Mouse (Mus musculus) fat pad, adult 2 months (tissue): Measurements from ENCODE around the gene Lad1.

Source experiments
- DNase-seq: peaks from one replicate; pipeline ENCODE4 v3.0.0-alpha.2; 2011; ENCODE audit warnings: low read depth, low spot score; ENCODE audit errors: extremely low read depth

The Lad1 gene

GRCm38 (mm10) chr1:135840675-135841395 is 22.4 kb downstream of the Lad1 start:
- no peak for DNase-seq

GRCm38 (mm10) chr1:135843519-135844262 is 25.3 kb downstream of the Lad1 start:
- no peak for DNase-seq

- DNase-seq, result no peak
These were observed 26.1 kb downstream of the Lad1 start for GRCm38 (mm10) chr1:135844481-135844880.

GRCm38 (mm10) chr1:135846632-135847031 is 28.2 kb downstream of the Lad1 start:
- DNase-seq, result no peak

- no peak for DNase-seq
These were observed 28.8 kb downstream of the Lad1 start for GRCm38 (mm10) chr1:135847139-135847562.

GRCm38 (mm10) chr1:135847611-135848351 is 29.4 kb downstream of the Lad1 start:
- no peak for DNase-seq

GRCm38 (mm10) chr1:135850722-135851512 is 32.5 kb downstream of the Lad1 start:
- DNase-seq, result no peak

GRCm38 (mm10) chr1:135852044-135852756 is 33.8 kb downstream of the Lad1 start:
- DNase-seq, result no peak

GRCm38 (mm10) chr1:135853200-135853599 is 34.8 kb downstream of the Lad1 start:
- DNase-seq, result no peak

GRCm38 (mm10) chr1:135854591-135855343 is 36.4 kb downstream of the Lad1 start:
- DNase-seq, result no peak

- DNase-seq, result no peak
These were observed 36.9 kb downstream of the Lad1 start for GRCm38 (mm10) chr1:135855344-135855687.

- no peak for DNase-seq
These were observed 37.7 kb downstream of the Lad1 start for GRCm38 (mm10) chr1:135856070-135856469.

GRCm38 (mm10) chr1:135857137-135857775 is 38.9 kb downstream of the Lad1 start:
- DNase-seq, result no peak

GRCm38 (mm10) chr1:135858533-135858932 is 40.1 kb downstream of the Lad1 start:
- DNase-seq, result no peak

GRCm38 (mm10) chr1:135861091-135861490 is 42.7 kb downstream of the Lad1 start:
- no peak for DNase-seq

GRCm38 (mm10) chr1:135861980-135862552 is 43.7 kb downstream of the Lad1 start:
- DNase-seq, result peak; percentile 39

GRCm38 (mm10) chr1:135862561-135862960 is 44.2 kb downstream of the Lad1 start:
- DNase-seq, result no peak

- DNase-seq, result no peak
These were observed 45.5 kb downstream of the Lad1 start for GRCm38 (mm10) chr1:135863786-135864335.
